Mouse (Mus musculus) B cell, adult 2 months (primary cell): ENCODE data around the gene Rps6ka2.

Source experiments
- DNase-seq, 2 experiments: peaks; one replicate each; pipeline ENCODE4 v3.0.0; 2022

Gene Rps6ka2

GRCm38 (mm10) chr17:7222198-7222597 lies 52.3 kb downstream of the Rps6ka2 start:
- no peak for DNase-seq

- no peak for DNase-seq
These were observed 58.6 kb downstream of the Rps6ka2 start for GRCm38 (mm10) chr17:7228545-7228944.

- DNase-seq, result no peak
These were observed 61.4 kb downstream of the Rps6ka2 start for GRCm38 (mm10) chr17:7231312-7231711.

GRCm38 (mm10) chr17:7231790-7232189 lies 61.9 kb downstream of the Rps6ka2 start:
- DNase-seq, result no peak

GRCm38 (mm10) chr17:7232400-7232799 lies 62.5 kb downstream of the Rps6ka2 start:
- no peak for DNase-seq

- DNase-seq, result no peak
These were observed 63.3 kb downstream of the Rps6ka2 start for GRCm38 (mm10) chr17:7233197-7233596.

- DNase-seq, result no peak
These were observed 67.8 kb downstream of the Rps6ka2 start for GRCm38 (mm10) chr17:7237706-7238105.

GRCm38 (mm10) chr17:7238766-7239165 lies 68.9 kb downstream of the Rps6ka2 start:
- no peak for DNase-seq

- no peak for DNase-seq
These were observed 70.6 kb downstream of the Rps6ka2 start for GRCm38 (mm10) chr17:7240526-7240925.

- DNase-seq, result no peak
These were observed 75.2 kb downstream of the Rps6ka2 start for GRCm38 (mm10) chr17:7245078-7245477.

- DNase-seq, result no peak
These were observed 77.1 kb downstream of the Rps6ka2 start for GRCm38 (mm10) chr17:7246893-7247556.

- no peak for DNase-seq
These were observed 80.5 kb downstream of the Rps6ka2 start for GRCm38 (mm10) chr17:7250373-7250772.

- no peak for DNase-seq
These were observed 87.3 kb downstream of the Rps6ka2 start for GRCm38 (mm10) chr17:7257208-7257607.

- DNase-seq, result no peak
These were observed 88.9 kb downstream of the Rps6ka2 start for GRCm38 (mm10) chr17:7258748-7259359.

GRCm38 (mm10) chr17:7260360-7260759 lies 90.4 kb downstream of the Rps6ka2 start:
- no peak for DNase-seq

- no peak for DNase-seq
These were observed 92.1 kb downstream of the Rps6ka2 start for GRCm38 (mm10) chr17:7262056-7262455.

GRCm38 (mm10) chr17:7262620-7263019 lies 92.7 kb downstream of the Rps6ka2 start:
- DNase-seq, result no peak

- no peak for DNase-seq
These were observed 94.7 kb downstream of the Rps6ka2 start for GRCm38 (mm10) chr17:7264610-7265009.

GRCm38 (mm10) chr17:7265291-7265690 lies 95.4 kb downstream of the Rps6ka2 start:
- no peak for DNase-seq

- DNase-seq, result no peak
These were observed 95.9 kb downstream of the Rps6ka2 start for GRCm38 (mm10) chr17:7265705-7266368.

- no peak for DNase-seq
These were observed 97.9 kb downstream of the Rps6ka2 start for GRCm38 (mm10) chr17:7267843-7268242.

- DNase-seq, result no peak
These were observed 99.4 kb downstream of the Rps6ka2 start for GRCm38 (mm10) chr17:7269151-7269806.

- DNase-seq, result no peak
These were observed 100.6 kb downstream of the Rps6ka2 start for GRCm38 (mm10) chr17:7270506-7270905.
